Mouse (Mus musculus): ENCODE measurements at regions not wholly inside any gene's neighbourhood (a gene's known extent, or its start where the extent isn't known, plus 50 kb on each side); places are given as distances from the start of the nearest gene placed in this dataset.

DNA sequence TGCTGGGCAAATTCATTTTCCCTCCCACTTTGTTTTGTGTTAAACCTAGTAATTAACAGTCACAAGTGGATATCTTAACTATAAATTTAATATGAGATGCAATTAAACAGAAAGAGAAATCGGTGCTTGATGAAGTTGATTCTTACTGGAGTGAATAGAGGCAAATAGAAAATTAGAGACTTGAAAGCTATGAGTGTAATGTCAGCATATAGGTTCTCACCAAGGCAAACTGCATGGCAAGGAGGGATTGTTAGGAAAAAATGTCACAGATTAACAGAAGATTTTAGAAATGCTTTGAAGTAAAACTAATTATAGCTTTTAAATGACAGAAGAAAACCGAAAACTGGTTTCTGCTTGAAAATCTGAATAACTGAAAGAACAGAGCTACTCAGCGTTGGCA lies 592.3 kb downstream of the Pdha2 start:
- no peak for DNase-seq

All from kidney, postnatal 10 days (tissue).